Mouse (Mus musculus): ENCODE measurements around the gene Kat5.

Kat5 gene

GRCm38 (mm10) chr19:5629907-5630306 lies 19.9 kb upstream of the Kat5 start:
- DNase-seq (ENCODE audit: low spot score in 2 of 2): no peak

DNA sequence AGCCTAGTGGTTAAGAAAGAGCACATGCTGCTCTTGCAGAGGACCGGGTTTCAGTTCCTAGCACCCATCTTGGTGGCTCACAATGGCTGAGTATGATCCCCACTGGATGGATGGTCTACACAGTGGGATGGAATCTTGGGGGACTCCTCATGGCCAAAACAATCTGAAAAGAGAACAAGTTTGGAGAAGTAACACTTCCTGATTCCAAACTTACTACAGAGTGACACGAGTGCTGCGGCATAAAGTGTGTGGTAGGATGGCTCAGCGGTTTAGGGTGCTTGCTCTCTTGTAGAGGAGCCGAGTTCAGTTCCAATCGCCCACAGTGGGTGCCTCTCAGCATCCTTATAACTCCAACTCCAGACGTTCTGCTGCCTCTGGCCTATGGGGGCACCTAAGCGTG lies 15.3 kb upstream of the Kat5 start:
- DNase-seq (ENCODE audit: low spot score in 2 of 2): no peak

DNA sequence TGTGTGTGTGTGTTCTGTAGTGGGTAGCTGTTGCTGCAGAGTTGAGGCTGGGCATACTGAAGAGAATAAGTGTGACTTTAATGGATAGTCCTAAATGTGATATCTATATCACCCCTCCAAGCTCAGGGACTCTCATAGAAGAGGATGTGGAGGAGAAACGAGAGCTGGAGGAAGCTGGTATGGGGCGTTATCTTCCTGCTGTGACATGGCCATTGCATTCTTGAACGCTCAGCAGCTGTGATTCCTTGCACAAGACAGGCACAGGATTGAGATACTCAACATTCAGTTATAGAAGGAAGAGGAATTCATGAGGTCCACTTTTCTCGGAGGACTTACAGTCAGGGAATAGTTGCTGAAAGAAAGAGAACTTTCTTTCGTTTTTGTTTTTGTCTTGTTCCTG lies 11.8 kb upstream of the Kat5 start:
- no peak for DNase-seq (ENCODE audit: low spot score in 2 of 2)

DNA sequence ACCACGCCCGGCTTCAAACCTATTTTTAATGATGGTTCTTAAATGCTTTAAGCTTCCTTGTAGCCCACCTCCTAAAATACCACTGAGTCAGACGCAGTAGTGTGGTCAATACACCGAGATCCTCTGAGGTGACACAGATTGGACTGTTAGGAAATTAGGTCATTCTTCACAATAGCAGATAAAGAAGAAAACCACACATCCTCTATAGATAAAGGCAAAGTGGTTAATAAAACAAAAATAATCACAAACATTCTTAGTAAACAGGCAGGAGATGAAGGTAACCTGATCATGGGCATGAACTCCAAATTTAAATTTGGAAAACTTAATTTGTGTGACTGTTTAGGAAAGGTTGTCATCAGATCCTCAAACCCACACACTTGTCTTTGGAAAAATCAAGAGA lies 10.0 kb upstream of the Kat5 start:
- DNase-seq (ENCODE audit: low spot score in 2 of 2): no peak

GRCm38 (mm10) chr19:5614953-5615352 lies 4.9 kb upstream of the Kat5 start:
- DNase-seq (ENCODE audit: low spot score in 2 of 2): no peak

DNA sequence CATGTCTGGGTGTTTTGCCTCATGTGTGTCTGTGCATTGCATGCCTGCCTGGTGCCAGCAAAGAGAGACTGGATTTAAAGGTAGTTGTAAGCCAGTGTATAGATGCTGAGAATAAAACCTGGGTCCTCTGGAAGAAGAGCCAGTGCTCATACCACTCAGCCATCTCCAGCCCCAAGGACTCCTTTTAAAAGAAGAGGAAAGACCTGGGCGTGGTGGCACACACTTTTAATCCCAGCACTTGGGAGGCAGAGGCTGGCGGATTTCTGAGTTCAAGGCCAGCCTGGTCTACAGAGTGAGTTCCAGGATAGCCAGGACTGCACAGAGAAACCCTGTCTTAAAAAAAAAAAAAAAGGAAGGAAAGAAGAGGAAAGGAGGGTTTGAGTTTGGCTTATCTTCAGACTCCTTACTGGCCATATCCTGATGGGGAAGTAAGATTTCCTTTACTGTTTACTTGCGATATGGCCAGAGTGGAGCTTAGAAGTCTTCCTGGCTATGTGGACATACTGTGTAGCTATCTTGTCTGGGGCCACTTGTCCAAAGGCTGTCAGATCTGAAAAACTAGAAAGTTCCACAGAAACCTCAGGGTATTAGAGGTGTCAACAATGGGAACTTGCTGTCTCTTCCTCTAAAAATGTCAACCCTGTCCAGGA lies 2.9 kb upstream of the Kat5 start:
- no peak for DNase-seq (ENCODE audit: low spot score in 2 of 2)

- no peak for DNase-seq (ENCODE audit: low spot score in 2 of 2)
Observed at GRCm38 (mm10) chr19:5611973-5612372, 1.9 kb upstream of the Kat5 start.

- DNase-seq (ENCODE audit: low spot score in 2 of 2): no peak
Observed at GRCm38 (mm10) chr19:5609171-5609546, 878 bp downstream of the Kat5 start.

GRCm38 (mm10) chr19:5608707-5609106 lies 1.3 kb downstream of the Kat5 start:
- DNase-seq (ENCODE audit: low spot score in 2 of 2): no peak

DNA sequence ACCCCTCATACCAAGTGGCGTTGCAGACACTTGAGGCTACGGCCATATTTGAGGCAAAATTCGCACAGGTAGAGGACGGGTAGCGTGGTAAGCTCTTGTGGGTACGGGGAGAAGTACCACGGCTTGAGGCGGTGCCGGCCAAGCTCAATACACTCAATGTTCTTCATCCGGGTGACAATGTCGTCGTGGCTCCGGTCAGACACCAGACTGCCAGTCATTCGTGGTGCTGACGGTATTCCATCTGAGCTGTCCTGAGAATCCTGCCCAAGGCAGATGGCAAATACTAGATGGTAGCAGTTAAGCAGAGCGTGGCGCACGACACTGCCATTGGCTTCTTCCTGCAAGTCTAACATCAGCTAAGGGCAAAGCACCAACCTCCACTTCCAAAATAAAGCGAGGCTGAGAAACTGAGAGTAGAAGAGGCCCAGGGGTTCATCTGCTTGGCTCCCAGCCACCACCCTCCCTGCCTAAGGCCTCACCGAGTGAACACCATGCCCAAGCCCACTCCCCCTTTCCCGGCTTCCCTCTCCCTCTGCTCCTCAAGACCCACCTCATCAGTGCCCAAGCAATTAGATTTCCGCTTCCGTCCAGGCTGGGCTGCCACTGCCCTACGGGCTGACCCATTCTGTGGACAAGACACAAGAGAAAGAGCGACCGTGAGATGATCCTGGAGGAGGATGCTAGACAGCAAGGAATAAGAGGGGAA lies 2.2 kb downstream of the Kat5 start:
- no peak for DNase-seq (ENCODE audit: low spot score in 2 of 2)

GRCm38 (mm10) chr19:5606196-5606595 lies 3.8 kb downstream of the Kat5 start:
- DNase-seq (ENCODE audit: low spot score in 2 of 2): no peak

- no peak for DNase-seq (ENCODE audit: low spot score in 2 of 2)
Observed at GRCm38 (mm10) chr19:5605126-5605525, 4.9 kb downstream of the Kat5 start.

DNA sequence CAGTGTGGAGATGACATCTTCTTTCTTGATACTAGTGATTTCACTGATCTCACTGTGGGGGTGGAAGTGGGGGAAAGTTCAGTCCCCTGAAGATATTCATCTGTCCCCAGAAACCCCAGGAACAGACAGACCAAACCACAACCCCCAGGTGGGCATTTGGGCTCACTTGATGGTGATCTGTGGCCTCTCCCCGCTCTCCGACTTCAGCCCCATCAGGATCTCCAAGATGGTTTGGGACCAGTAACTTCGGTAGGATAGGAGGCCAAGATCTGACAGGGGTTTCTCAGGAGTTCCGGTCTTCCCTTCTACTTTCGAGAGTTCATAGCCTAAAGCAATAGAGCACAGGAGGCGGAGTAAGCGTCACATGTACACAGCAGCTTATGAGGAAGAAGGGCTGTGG lies 6.4 kb downstream of the Kat5 start:
- no peak for DNase-seq (ENCODE audit: low spot score in 2 of 2)

- DNase-seq (ENCODE audit: low spot score in 2 of 2): peak; percentile 81 to 87
Observed at GRCm38 (mm10) chr19:5601752-5602541, 8.1 kb downstream of the Kat5 start, which contains the start of gene Rnaseh2c. Rnaseh2c (plus strand) TSS chr19:5601873.

- no peak for DNase-seq (ENCODE audit: low spot score in 2 of 2)
Observed at GRCm38 (mm10) chr19:5599224-5599623, 10.8 kb downstream of the Kat5 start.

GRCm38 (mm10) chr19:5591888-5592287 lies 18.1 kb downstream of the Kat5 start:
- no peak for DNase-seq (ENCODE audit: low spot score in 2 of 2)

- DNase-seq (ENCODE audit: low spot score in 2 of 2): no peak
Observed at GRCm38 (mm10) chr19:5589159-5589558, 20.9 kb downstream of the Kat5 start.

DNA sequence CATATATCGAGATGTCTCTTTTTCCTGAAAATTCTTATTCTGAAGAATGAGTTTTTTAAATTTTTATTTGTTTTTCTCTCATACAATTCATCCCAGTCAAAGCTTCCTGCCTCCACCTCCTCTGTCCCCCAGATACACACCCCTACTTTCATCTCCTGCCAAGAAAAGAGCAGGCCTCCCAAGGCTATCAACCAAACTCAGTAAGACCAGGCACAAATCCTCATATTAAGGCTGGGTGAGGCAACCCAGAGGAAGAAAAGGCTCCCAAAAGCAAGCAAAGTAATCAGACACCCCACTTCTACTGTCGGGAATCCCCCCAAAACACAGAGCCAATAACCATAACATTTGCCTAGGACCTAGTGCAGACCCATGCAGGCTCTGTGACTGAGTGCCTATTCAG lies 28.0 kb downstream of the Kat5 start:
- no peak for DNase-seq (ENCODE audit: low spot score in 2 of 2)

- DNase-seq (ENCODE audit: low spot score in 2 of 2): no peak
Observed at GRCm38 (mm10) chr19:5580776-5581175, 29.3 kb downstream of the Kat5 start.

GRCm38 (mm10) chr19:5579971-5580370 lies 30.1 kb downstream of the Kat5 start:
- DNase-seq (ENCODE audit: low spot score in 2 of 2): no peak

DNA sequence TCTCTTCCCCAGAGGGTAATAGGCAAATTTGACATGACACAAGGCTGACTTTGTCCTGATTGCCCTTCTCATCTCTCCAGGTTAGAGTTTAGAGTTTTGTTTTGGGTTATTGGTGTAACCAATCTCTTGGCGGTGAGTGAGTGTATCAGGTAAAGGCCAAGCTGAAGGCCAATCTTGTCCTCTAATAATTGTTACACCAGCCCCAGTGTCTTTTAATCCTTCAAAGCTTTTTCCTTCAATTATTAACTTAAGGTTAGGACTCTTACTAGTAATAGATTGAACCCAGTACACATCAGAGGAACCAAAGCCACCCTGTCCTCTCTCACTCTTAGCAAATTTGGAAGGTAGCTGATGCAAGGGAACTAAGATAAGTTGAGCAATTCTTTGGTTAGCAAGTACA lies 34.7 kb downstream of the Kat5 start:
- no peak for DNase-seq (ENCODE audit: low spot score in 2 of 2)

GRCm38 (mm10) chr19:5572331-5573125 lies 37.5 kb downstream of the Kat5 start:
- no peak for DNase-seq (ENCODE audit: low spot score in 2 of 2)

All from spleen, postnatal 4 days (tissue).